Mouse (Mus musculus): ENCODE data around the gene Maea. TPM values are rescaled to one million over a fixed set of nuclear protein-coding genes. Genes with fewer than 3 reads are reported as not detected.

Gene Maea
- 100 to 1,000 TPM; 113 to 114 TPM for total RNA-seq (2023)

GRCm38 (mm10) chr5:33335273-33335976, at the start of gene Maea:
Gene Maea (plus strand): TSS chr5:33335509.

GRCm38 (mm10) chr5:33378302-33378854, 43.1 kb downstream of the Maea start, which contains the start of gene Uvssa:
Gene Uvssa (plus strand): TSS chr5:33378549.

Other genes with a start within 250 kb of the Maea start
- not detected for gene Slc5a1, start 231.3 kb upstream of the Maea start, total RNA-seq (2023)
- 1 to 10 TPM in 1 of 2 experiments, not detected in 1; 1.3 TPM for gene Spon2, start 117.1 kb upstream of the Maea start, total RNA-seq (2023)
- 100 to 1,000 TPM; 176 to 185 TPM for gene Ctbp1, start 60.5 kb upstream of the Maea start, total RNA-seq (2023)
- gene Uvssa, start 43.0 kb downstream of the Maea start, total RNA-seq (2023) = 10 to 100 TPM; 11.5 to 12.5 TPM
- gene Nkx1-1, start 98.5 kb downstream of the Maea start, total RNA-seq (2023) = not detected